7 mouse cellular contexts compared by ENCODE assay signal in genomic region chr6:108444435-108444834, GRCm38 (mm10).
A peak's percentile ranks its signal among the peaks of the same experiment; 100 is the strongest.
DNase-seq lines count a peak whose midpoint lies in the region; ATAC-seq lines count a peak whose summit lies in the region.

No protein-coding gene starts in this region.

- H3K36me3 ChIP-seq in kidney, embryonic 16.5 days (ENCODE audit: insufficient read depth, low read length): peaks cover 17% of the 10 kb centered on the region

- no peaks in the 10 kb centered on the region for H3K27me3 ChIP-seq in kidney, embryonic 16.5 days (ENCODE audit: insufficient read depth, low read length)

- H3K9me3 ChIP-seq in kidney, embryonic 16.5 days (ENCODE audit: low read length): peaks cover 5% of the 10 kb centered on the region; the same call in 1 of the 2 replicates

- DNase-seq in kidney, adult 11 months: no peak
- DNase-seq in adrenal gland, postnatal 36 days: peak; percentile 26 to 45
- DNase-seq in cerebellum, postnatal 36 days: peak; percentile 58 to 59
- DNase-seq in right cerebral cortex, adult 2 months (ENCODE audit: low spot score in 2 of 2): peak; percentile 75 to 79
- no peak for DNase-seq in spleen, postnatal 14 days (ENCODE audit: low spot score in 2 of 2)
- DNase-seq in urinary bladder, adult 18-20 months (ENCODE audit: low spot score in 2 of 2): no peak

- no peak for ATAC-seq in kidney, embryonic 16.5 days (ENCODE audit: low FRiP score, low TSS enrichment)

- WGBS in kidney, embryonic 16.5 days: 78% methylated on average over 7 of the region's 7 CpGs

- H3K9ac ChIP-seq in kidney, embryonic 16.5 days (replicated peaks; ENCODE audit: low read length): no peak overlapping the region

- H3K27ac ChIP-seq in kidney, embryonic 16.5 days (ENCODE audit: low read length): peak overlapping the region; percentile 70

- no peak overlapping the region for H3K4me3 ChIP-seq in kidney, embryonic 16.5 days (ENCODE audit: low read length)

- H3K4me1 ChIP-seq in kidney, embryonic 16.5 days (ENCODE audit: insufficient read depth, low read length): peaks cover 42% of the 10 kb centered on the region

- H3K4me2 ChIP-seq in kidney, embryonic 16.5 days (replicated peaks; ENCODE audit: low read depth, low read length): no peak overlapping the region

Comparison
In these comparisons a context has a peak if more than half of its experiments do, and no peak if none do; other contexts are left out.
1. DNase-seq: peak in adrenal gland, postnatal 36 days (2 of 2), cerebellum, postnatal 36 days (2 of 2) and right cerebral cortex, adult 2 months (2 of 2); none in kidney, adult 11 months (single experiment), spleen, postnatal 14 days (0 of 2) and urinary bladder, adult 18-20 months (0 of 2).